Mouse (Mus musculus) embryonic fibroblast, embryonic 13.5 days (primary cell): Measurements from ENCODE around the gene Iqschfp. TPM values are rescaled to one million over a fixed set of nuclear protein-coding genes. Genes with fewer than 3 reads are reported as not detected.

Experiments used
- H3K27ac ChIP-seq: 2 replicates; pipeline ENCODE4 v1.5.1; 2012; ENCODE audit warnings: low read length, control low read depth, inconsistent platforms; ENCODE audit not compliant: insufficient read depth
- H3K4me1 ChIP-seq: 2 replicates; pipeline ENCODE4 v1.6.1; 2011; ENCODE audit warnings: low read length; ENCODE audit not compliant: control insufficient read depth, insufficient read depth
- H3K4me3 ChIP-seq: 2 replicates; pipeline ENCODE4 v1.5.1; 2011; ENCODE audit warnings: mild to moderate bottlenecking, control low read depth, low read length; ENCODE audit not compliant: insufficient read depth
- CTCF ChIP-seq: IDR thresholded peaks from 2 replicates; pipeline ENCODE4 v1.5.1; 2011; ENCODE audit warnings: mild to moderate bottlenecking, control low read depth, low read length, moderate library complexity, borderline replicate concordance; ENCODE audit not compliant: insufficient read depth
- POLR2A ChIP-seq: IDR thresholded peaks from 2 replicates; pipeline ENCODE4 v1.6.1; 2011; ENCODE audit warnings: low read depth, mild to moderate bottlenecking, control low read depth, low read length, moderate library complexity
- polyA plus RNA-seq: library from polyadenylated mRNA; stranded (reverse); fragments of >200 nt; gene quantifications from 2 replicates; pipeline ENCODE4 v1.2.4, GENCODE M21; 2011; ENCODE audit warnings: low read depth; ENCODE audit not compliant: missing spikeins, insufficient read length

Iqschfp gene
- polyA plus RNA-seq, 1 experiment: not detected

DNA sequence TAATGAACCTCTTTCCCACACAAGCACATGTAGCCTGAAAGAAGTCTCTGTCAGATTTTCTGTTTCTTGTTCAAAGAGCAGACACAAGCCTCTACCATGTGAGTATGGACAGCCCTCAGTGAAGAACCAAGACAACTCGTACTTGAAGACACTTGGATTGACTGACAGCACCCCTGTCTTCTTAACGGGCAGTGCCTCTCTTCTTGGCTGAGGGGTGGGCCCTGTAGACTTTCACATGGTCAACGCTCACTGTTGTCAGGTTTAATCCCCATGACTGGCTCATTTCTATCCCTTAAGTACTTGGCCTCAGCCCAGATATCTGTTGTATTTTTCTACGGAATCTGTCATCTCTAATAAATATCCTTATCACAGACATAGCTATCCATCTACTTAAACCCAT lies 738.2 kb downstream of the Iqschfp start:
- Histone ChIP-seq H3K27ac (no peak overlapping the region), H3K4me1 (no peaks in the 10 kb centered on the region), H3K4me3 (no peak overlapping the region)
- TF ChIP-seq POLR2A (no peak), CTCF (no peak)

DNA sequence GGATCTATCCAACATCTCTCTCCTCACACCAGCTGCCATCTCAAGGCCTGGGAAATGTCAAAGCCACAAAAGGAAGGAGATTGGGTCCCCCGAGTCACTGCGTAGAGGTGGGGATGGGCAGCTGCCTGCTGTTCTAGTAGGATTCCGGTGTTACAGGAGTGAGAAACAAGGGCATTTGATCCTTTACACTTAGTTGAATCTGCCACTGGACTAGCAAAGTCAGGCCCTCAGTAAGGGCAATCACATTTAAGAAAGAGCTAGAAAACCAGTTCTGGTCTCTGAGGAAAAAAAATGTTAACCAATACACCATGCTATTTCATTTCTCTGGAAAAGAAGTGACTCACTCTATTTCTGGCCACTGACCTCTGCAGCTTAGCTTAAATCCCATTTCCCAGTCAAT lies 738.8 kb downstream of the Iqschfp start:
- Histone ChIP-seq H3K4me3 (no peak overlapping the region), H3K27ac (no peak overlapping the region), H3K4me1 (no peaks in the 10 kb centered on the region)
- no peak for TF ChIP-seq CTCF
- no peak for TF ChIP-seq POLR2A

DNA sequence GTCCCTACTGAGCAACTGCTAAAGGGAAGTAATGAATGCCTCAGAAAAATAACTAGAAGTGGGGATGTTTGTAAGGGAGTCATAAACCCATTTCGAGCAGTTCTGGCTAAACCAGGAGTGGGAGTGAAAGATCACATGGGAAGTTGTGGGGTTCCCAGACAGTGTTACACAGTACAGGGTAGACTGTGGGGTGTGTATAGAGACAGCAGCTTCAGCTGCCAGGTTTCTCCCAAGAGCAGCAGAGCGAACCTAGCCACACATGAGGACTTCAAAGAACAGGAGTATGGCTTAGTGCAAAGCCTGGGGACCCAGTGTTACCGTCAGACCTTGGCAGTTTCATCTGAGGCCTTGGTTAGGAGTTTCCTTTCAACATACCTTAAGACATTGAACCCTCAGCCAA lies 740.7 kb downstream of the Iqschfp start:
- no peak for TF ChIP-seq CTCF
- no peak for TF ChIP-seq POLR2A
- Histone ChIP-seq H3K4me1 (no peaks in the 10 kb centered on the region), H3K4me3 (no peak overlapping the region), H3K27ac (no peak overlapping the region)

DNA sequence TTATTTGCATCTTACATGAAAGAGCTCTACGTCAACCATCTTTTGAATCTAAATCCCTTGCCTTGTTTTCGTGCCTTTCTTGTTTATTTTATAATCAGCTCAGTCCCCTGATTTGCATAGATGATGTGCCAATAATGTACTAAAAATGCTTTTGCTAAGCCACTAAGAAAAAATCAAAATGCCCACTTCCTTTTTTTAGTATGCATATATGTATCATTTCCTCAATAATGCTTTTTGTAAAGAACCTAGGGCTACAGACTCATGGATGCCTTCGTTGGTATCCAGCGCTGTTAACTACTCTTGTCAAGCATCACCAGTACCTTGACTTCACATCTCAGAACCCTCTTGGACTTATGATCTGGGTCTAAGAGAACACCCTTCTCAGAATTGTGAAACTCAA lies 741.5 kb downstream of the Iqschfp start:
- no peaks in the 10 kb centered on the region for H3K4me1 ChIP-seq
- TF ChIP-seq CTCF (no peak), POLR2A (no peak)
- H3K27ac ChIP-seq: no peak overlapping the region
- no peak overlapping the region for H3K4me3 ChIP-seq

DNA sequence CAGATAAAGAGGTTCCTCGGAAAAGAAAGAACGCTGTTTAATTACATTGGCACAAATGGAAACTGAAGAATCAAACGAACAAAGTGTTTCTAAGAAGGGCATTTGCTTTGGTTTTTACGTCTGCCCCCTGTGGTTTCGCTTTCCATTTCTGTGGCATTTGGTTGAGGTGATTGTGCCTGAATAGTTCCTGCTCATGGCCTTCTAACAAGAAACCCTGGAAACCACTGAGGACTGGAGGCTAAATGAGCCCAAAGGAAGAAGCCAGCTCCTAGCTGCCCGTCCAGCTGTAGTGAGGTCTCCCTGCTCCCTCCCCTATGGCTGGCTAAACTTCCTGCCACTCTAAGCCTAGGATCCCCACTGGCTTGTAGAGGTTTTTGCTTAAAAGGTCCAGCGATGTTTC lies 745.9 kb downstream of the Iqschfp start:
- H3K27ac ChIP-seq: no peak overlapping the region
- no peaks in the 10 kb centered on the region for H3K4me1 ChIP-seq
- no peak overlapping the region for H3K4me3 ChIP-seq
- no peak for TF ChIP-seq CTCF
- no peak for TF ChIP-seq POLR2A

DNA sequence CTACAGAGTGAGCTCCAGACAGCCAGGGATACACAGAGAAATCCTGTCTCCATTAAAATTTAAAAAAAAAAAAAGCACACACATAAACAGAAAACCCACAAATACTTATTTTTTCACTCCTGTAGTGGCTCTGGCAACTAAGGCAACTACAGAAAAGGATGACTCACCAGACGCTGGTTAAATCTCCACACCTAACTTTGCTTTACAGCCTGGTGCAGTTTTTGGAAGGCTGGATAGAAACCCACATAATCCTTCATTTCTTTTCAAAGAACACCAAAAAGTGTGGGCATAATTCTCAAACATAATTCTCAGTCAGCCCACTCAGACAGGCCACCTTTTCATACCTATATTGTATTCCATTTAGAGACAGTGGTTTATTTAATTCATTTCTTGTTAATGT lies 746.7 kb downstream of the Iqschfp start:
- no peak for TF ChIP-seq POLR2A
- no peak for TF ChIP-seq CTCF
- no peak overlapping the region for H3K4me3 ChIP-seq
- no peak overlapping the region for H3K27ac ChIP-seq
- H3K4me1 ChIP-seq: no peaks in the 10 kb centered on the region

DNA sequence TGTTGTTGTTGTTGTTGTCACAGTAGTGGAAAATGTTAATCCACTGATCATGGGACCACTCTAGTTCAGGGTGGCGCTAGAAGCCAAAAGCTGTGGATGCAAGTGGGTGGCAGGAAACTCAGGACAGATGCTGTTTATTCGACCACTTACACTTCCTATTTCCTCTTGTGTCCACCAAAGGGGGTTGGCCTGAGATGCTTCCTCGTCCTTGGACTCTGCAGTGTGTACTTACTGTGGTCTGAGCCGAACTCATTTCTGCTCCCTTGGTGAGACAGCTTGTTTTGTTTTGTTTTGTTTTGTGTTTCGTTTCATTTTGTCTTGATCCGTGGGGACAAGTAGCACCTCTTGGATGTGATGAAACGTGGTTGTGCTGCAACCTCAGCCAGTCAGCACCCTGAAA lies 750.9 kb downstream of the Iqschfp start:
- H3K4me3 ChIP-seq: no peak overlapping the region
- TF ChIP-seq POLR2A (no peak), CTCF (no peak)
- H3K4me1 ChIP-seq: no peaks in the 10 kb centered on the region
- no peak overlapping the region for H3K27ac ChIP-seq

DNA sequence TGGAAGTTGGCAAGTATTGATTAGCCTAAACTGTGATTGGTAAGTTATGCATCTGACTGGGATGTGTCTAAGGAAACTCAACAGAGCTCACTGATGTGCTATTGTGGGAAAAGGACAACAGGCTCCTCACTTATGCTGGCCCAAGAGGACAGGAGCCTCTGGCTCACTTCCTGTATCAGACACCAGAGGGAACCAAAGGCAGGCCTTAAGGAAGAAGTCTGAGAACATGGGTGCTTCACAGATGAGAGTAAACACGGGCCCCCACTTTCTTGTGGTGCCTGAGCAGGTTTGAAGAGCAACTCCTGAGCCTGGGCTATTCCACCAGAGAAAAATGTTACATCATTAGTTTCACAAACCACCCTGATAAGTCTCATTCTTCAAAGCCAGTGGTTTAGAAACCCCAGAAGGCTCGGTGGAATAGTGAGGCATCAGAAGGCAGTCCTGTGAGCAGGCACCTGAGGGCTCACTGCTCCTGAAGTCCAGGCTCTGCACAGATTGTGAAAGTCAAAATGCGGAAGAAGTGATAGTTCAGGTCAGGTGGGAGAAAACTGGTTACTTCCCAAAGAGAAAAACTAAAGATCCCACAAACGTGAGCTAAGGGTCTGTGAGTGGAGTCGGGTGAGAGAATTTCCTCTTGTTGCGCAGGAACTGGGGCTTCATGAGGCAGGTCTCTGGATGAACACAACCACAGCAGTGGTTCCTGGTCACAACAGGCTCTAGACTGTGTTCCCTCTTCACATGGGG lies 754.5 kb downstream of the Iqschfp start:
- Histone ChIP-seq H3K27ac (no peak overlapping the region), H3K4me1 (no peaks in the 10 kb centered on the region)
- TF ChIP-seq CTCF (no peak), POLR2A (no peak)

DNA sequence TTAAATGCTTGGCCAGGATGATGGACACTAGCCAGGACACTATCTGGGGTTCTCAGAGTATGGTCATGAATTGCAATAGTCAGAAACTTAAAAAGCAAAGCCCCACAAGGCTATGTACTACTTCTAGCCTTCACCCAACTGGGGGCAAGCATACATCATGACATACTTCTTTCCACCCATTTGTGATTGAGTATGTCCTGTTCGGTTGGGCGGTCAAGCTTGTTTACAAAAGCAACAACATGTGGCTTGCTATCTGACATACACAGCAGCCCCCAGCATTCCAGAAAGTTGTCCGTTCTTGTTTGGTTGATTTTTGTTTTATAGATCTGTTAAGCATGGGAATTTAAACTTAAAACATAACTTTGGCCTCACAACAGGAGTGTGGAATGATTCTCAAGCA lies 755.2 kb downstream of the Iqschfp start:
- no peak for TF ChIP-seq CTCF
- TF ChIP-seq POLR2A: no peak
- Histone ChIP-seq H3K4me3 (no peak overlapping the region), H3K4me1 (no peaks in the 10 kb centered on the region), H3K27ac (no peak overlapping the region)

More for the DNA sequence above, 754.5 kb downstream of the Iqschfp start:
- no peak overlapping the region for H3K4me3 ChIP-seq

DNA sequence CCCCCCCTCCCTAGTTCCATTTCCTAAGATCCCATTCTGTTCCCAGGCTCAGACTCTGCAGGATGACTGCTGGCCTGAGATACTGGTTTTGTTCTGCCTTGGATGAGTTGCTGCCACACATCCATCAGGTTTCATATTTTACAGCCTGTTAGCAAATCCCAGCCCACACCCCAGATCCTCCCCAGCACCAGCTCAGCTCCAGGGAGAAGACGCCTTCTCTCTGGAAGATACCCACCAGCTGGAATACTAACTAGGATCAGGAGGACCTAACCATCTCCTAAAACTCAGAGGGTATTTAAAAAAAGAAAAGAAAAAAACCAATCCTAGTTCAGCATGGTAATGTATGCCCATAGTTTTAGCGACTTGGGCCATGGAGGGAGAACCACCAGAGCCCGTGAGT lies 758.2 kb downstream of the Iqschfp start:
- H3K4me1 ChIP-seq: no peaks in the 10 kb centered on the region
- H3K27ac ChIP-seq: no peak overlapping the region
- H3K4me3 ChIP-seq: no peak overlapping the region
- TF ChIP-seq CTCF (no peak), POLR2A (no peak)

DNA sequence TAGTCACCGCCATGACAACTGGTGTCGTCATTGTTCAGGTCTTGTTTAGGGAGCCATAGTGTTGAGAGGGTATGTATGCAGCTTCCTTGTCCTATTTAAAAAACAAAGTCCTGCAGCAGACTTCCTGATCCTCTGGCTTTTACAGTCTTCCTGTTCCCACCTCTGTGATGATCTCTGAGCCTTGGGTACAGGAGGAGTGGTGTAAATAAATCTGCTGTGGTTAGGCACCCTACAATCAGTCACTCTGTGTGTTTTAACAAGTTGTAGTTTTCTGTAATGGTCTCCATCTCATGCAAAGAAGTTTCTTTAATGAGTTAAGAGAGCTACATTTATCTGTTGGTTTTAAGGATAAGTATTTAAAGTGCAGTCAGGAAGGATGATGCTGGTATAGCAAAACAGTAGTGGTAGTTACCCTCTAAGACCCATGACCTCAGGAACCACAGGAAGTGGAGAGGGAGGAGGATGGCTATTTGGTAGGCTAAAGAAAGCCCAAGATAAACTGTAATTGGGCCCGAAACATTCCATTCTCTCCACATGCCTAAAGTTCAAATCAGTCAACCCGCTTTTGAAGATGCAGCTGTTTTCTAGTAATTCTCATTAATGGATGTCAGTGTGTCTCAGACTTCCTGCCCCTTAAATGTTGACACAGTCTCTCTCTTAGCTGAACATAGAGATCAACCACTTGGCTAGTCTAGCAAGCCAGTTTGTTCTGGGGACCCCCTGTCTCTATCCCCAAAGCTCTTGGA lies 764.7 kb downstream of the Iqschfp start:
- H3K4me3 ChIP-seq: no peak overlapping the region
- no peaks in the 10 kb centered on the region; the same call in 1 of the 2 replicates for H3K4me1 ChIP-seq
- no peak for TF ChIP-seq POLR2A
- TF ChIP-seq CTCF: no peak
- H3K27ac ChIP-seq: no peak overlapping the region
